Mouse (Mus musculus) spleen, postnatal 36 days (tissue): ENCODE measurements around the gene Tom1l2.

ENCODE experiments used
- DNase-seq, 2 experiments: peaks; one replicate each; pipeline ENCODE4 v3.0.0; 2022; ENCODE audit warnings: low spot score in 2 of 2, mixed read lengths in 1 of 2

The Tom1l2 gene

DNA sequence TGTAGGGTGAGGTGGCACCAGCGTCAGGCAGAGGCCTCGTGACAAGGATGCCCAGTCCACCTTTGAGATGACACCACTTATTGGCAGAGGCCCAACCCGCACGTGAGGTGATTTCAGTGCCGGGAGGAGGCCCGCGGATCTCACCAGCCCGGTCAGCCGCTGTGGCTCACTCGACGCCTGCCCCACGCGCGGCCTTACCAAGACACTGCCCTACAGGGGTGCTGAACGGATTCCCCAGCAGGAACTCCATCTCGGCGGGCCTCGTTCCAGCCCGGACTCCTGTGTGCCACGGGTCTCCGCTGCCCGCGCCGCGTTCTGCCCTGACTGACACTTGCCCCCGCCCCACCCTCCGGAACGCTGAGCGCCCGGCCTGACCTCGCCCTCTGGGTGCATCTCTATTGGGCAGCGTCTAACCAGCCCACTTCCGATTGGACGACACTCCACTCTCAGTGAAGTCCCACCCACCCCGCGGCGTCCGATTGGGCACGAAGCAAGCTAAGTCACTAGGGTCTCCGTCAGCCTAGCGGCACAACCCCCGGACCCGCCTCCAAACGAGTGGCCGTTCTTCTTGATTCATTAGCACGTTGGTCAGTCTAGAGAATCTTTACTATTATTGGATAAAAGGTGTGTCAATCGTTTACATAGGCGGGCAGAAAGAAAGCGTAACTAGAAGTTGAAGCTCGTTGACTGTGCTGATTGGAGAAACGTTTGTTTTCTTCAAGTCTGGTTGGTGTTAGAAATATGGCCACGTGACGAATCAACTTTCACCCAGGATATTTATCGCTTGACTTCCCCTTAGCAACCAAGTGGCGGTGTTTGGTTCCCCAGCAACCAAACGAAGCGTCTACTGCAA is at the start of gene Tom1l2, which contains the start of gene Drc3:
Gene Tom1l2 (minus strand): TSS at position 347 of the 853 bp plus-strand sequence.
Gene Drc3 (plus strand): TSS at position 771 of the 853 bp plus-strand sequence.
- peak; percentile 100 for DNase-seq

DNA sequence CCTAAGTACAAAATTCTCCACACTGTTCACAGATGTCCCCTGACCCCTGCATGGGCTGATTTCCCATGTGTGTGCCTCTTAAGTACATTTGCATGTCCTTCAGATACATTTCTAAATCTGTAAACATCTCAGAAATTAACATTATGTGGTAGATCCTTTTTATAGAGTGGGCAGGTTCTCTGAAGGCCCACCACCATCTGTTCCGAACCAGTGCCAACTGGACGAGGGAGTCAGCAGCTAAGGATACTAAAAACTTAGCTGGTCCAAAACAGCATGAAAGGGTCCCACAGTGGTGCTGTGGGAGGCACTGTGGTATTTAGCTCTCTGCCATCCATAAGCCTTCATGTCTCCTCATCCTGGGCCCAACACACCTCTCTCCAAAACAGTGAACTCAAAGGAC is 44.5 kb upstream of the Tom1l2 start:
- no peak for DNase-seq

DNA sequence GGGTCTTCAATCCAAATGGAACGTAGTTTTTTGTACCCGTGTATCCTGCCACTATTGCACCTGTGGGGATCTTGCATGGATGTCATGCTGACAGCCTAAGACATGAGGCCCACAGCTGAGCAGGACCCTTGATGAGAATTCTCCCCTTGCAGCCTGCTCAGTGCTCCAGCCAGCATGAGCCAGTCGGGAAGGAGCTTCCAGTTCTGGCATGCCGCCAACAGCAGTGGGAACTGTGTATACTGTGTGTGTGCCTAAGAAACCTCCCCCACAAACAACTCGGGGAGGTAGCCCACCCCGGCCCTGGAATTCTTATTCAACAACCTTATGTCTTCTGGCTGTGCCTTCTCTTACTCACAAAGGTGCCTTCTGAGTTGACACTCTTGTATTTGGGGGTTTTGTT is 43.8 kb upstream of the Tom1l2 start:
- DNase-seq, result no peak

DNA sequence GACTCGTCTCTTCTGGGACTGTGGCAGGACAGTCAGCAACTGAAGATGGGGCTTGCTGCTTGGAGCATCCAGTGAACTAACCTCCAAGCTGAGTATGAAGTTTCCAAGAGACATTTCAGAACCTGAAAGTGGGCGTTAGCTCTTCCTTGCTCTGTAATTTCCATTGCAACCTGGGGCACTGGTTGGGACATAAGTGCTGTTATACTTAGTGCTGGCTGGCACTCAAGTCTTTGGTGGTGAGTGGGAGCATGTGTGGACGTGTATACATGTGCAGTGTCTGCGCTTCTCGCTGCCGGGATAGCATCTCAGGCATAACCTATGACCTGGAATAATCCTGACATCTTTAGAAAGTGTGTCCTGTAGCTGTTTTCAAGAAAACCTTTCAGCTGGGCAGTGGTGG is 38.6 kb upstream of the Tom1l2 start:
- no peak for DNase-seq

DNA sequence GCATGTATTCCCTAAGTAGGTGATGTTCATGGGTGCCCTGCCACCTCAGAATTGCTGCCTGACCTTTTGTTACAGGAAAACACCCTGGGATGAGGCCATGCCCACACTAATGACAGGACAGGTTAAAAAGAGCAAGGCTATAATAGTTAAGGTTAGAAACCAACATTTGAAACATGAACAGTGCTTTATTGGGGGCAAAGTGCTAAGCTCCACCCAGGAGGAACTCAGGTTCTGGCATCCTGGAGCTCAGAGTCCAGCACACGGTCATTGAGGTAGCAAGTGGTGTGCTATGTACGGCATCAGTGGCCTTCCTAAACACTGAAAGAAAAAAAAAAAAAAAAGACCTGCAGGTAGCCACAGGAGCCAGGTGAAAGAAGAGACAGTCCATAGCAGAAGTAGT is 35.2 kb upstream of the Tom1l2 start:
- DNase-seq, result no peak

DNA sequence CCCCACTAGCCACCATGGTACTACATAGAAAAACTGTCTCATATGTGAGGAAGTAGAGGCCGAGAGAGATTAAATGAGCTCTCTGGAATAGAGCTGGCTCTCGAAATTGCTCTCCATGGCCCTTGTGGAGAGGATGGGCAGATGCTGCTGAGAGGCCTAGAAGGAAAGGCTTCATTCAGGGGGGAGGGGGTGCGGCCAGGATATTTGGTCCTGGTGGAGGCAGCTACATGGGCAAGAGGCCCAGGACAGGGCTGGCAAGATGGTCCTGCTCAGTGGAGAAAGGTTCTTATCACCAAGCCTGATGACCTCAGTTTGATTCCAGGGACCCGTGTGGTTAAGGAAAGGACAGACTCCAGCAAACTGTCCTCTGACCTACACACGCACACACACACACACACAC is 33.2 kb upstream of the Tom1l2 start:
- no peak for DNase-seq

DNA sequence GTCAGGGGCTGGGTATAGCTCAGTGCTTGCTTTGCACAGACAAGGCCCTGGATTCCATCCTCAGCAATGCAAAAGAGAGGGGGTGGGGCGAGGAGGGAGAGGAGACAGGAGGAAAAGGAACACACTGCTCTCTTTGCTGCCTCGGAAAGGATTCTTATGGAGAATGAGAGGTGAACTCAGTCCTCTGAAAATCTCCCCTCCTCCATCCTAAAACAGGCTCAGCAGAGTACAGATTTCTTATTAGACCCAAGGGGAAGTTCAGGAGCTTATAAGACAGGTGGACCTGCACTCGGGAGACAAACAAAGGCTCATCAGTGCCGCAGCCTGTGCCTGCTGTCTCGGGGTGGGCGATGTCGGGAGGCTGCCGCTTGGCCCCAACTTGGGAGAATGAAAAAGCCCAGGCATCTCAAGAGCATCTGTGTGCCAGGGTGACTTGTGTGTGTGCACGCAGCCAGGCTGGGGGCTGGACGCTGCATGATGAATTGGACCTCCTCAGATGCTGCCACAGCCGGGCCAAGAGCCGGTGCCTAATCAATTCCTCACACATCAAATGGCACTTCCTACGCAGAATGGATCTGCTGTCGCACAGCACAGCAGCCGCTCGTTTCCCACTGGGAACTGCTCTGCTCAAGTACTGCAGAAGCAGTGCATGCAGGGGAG is 32.2 kb upstream of the Tom1l2 start:
- no peak for DNase-seq

DNA sequence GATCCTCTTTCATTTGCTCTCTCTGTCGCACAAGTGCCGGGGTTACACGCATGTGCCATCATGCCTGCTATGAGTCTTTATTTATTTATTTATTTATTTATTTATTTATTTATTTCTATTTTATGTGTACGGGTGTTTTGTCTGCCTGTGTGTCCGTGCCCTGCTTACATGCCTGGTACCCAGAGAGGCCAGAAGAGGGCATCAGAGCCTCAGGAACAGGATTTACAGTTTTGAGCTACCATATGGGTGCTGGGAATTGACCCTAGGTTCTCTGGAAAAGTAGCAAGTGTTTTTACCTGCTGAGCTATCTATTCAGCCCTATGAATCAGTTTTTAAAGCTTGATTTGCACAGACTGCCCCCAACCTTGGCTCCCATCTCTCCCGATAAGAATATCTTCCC is 30.8 kb upstream of the Tom1l2 start:
- no peak for DNase-seq

DNA sequence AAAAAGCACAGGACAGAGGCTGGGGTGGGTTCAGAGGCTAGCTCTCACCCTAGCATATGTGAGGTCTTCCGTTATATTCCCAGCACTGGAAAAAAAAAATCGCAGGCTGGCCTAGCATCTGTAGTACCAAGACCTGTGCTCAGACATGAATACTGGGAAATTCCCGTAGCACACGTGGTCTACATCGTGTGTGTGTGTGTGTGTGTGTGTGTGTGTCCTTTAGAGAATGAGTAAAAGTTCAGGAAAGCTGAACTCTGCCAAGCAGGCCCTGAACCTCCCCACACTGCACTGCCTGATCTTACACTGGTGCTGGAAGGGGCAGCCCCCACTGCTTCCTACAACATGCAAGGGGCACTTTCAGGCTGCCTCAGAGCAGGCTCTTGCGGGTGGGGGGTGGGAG is 21.8 kb upstream of the Tom1l2 start:
- no peak for DNase-seq

DNA sequence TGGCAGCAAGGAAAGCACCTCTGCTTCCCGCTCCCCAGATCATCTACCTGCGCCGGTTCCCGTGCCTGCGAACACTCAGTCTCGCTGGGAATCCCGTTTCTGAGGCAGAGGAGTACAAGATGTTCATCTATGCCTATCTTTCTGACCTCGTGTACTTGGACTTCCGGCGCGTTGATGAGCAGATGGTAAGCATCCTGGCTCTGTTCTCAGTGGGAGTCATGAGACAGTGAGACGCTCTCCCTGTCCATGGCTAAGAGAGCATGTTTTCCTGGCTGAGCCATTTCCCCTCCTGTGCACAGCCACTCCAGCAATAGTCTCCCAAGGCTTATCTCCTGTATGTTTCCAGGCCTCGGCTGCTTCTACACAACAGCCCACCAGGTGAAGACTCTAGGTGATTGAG is 17.7 kb upstream of the Tom1l2 start:
- no peak for DNase-seq

DNA sequence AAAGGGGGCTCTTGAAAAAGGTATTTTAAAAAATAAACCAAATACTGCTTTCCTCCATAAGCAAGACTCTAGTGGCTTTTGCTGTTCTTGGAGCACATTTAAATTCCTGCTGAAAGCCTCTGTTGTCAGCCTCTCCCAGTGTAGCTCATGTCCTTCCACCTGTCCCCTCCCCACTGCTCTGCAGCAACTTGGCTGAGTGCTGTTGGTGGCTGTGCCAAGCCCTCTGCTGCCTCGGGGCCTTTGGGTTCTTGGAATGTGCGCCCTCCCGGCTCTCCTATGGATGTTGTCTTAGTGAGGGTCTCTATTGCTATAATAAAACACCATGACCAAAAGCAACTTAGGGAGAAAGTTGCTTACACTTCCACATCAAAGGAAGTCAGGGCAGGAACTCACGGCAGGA is 16.7 kb upstream of the Tom1l2 start:
- DNase-seq, result no peak

DNA sequence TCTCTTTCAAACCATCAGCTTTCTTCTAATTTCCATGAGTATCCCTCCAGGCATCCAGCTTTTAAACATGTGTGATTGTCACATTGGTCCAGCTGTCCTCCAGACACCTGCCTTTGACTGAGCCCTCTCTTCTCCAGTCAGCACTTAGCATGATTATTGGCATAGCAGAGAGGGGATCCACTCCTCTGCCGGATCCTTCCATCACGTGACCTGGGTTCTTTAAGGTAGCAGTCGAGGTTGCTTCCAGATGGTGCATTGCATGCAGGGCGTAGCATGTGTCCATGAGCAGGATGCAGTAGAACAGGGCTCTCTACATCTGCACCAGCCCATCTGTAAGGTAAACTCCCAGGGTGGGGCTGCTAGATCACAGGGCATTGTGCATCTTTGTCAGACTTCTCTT is 16.2 kb upstream of the Tom1l2 start:
- DNase-seq, result no peak

DNA sequence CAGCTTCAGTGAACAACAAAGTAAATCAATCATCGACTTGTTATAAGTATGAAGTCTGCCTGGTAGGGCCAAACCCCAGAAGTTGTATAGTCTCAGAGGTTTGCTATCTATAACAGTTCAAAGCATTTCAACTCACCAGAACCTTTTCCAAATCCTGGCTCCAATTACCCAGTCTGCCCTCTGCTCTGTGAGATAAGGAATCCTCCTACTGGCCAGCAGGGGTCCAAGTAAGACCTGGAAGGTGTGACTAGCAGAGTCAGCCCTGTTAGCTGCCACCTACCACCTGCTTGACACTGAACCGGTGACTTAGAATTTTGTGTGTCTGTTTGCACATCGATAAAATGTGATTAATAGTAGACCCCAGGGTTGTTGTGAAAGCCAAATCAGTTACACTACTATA is 14.6 kb upstream of the Tom1l2 start:
- no peak for DNase-seq

DNA sequence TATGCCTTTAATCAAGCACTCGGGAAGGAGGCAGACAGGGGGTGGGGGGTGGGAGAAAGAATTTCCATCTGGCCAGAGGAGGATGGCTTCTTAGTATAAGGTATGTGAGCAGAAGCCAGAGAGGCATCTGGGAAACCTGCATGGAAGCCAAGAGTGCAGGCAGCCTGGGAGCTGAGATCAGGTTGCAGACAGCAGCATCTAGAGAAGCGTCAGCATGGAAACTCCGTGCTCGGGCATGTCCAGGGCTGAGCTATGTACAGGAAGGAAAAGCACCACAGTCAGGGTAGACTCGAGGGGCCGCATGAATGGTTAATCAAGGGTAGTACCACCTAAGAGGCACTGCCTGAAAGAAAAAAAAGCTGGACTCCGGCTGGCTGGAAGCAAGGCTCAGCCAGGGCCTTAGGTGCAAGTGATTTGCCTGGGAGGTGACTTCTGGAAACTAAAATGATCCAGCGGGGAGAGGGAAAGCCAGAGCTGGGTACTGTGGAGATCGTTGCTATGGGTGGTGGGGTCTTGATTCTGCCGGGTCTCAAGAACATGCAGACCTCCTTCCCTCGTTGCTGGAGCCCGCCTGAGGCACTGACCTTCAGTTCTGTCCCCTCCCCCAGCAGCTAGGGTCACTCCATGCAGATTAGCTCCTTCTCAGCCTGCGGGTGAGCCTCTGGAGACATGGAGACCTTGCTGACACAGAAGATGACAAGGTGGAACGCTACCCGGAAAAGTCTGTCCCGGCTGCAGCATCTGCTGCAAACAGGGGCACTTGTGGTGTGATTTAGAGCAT is 13.7 kb upstream of the Tom1l2 start:
- DNase-seq, result no peak

DNA sequence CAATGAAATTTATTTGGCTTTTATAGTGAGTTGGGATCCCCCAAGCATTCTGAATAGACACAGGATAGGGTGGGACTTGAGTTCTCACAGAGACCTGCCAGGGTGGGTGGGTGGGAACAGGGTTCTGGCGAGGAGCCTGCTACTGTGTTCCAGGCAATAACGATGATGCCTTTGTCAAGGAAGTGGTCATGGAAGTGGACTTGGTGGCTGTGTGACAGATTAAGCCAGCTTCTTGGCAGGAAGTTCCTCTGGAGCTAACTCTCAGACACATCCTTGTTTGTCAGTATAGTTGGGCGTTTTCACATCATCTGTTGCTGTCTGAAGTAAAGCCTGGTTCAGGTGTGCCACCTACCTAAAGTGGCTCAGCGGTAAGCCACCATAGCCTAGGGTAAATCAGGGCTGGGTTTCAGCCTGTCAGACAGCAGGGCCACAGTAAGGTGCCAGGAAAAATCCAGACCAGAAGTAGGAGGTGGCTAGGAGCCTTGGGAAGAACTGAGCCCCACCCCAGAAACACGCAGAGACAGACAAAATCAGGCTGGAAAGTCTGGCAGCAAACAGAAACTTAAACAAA is 8.0 kb upstream of the Tom1l2 start:
- DNase-seq, result no peak

DNA sequence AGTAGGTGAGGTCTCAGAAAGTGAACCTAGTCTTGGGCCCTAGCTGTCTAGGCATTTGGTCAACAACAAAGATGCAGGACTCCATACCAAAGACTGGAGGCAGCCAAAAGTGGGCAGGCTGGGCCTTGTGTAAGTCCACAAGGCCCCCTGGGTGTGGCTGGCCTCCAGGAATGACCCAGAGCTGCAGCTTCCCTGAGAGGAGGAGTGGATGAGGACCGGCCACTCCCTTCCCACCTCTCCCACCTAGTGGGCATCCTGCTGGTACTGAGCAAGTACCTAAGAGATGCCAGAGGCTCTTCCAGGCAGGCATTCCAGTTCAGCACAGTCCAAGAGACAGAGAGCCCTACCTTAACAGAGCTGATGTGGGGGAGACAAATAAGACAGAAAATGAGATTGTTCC is 7.2 kb upstream of the Tom1l2 start:
- DNase-seq, result no peak

DNA sequence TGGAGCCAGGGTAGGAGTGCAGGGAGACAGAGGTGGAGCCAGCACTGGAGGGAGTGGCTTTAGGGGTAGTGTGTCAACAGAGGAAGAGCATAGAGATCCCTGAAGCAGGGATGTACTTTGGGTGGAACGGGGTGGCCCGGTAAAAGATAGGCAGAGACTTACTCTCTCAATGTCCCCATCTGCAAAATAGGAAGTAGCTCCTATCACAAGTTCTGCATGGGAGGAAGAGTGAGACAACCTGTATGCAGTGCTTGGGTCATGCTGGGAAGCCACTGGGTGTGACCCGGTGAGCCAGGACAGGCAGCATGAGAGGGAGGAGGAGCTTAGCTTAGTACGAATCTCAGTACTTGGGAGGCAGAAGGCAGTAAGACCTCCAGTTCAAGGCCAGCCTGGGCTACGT is 6.4 kb upstream of the Tom1l2 start:
- DNase-seq, result no peak

DNA sequence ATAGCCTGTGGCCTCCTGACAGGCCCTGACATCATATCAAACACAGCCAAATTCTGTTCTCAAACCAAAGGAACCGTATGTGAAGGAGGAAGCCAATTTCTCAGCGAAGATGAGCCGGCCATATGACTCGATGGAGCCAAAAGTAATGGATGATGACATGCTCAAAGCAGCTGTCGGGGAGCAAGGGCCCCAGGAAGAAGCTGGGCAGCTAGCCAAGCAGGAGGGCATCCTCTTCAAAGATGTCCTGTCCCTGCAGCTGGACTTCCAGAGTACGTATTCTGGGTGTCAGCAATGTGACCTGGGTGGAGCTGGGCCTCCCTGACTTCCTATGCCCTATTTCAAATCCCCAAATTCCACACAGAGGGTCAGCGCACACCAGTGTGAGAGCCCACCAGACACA is 5.8 kb upstream of the Tom1l2 start:
- no peak for DNase-seq

DNA sequence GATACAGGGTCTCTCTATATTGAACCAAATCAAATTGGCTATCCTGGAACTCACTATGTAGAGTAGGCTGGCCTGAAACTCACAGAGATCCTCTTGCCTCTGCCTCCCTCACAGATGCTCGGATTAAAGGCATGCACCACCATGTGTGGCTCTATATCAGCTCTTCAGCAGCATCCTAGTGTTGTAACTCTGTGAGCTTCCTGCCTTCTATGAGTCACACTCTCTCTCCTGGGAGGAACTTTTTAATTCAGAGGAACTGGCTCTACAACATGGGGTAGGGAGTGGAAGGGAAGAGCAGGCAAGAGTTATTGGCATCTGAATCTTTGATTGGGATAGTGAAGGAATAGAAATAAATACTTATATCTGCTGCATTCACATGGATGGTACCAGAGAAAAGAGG is 4.4 kb upstream of the Tom1l2 start:
- no peak for DNase-seq

DNA sequence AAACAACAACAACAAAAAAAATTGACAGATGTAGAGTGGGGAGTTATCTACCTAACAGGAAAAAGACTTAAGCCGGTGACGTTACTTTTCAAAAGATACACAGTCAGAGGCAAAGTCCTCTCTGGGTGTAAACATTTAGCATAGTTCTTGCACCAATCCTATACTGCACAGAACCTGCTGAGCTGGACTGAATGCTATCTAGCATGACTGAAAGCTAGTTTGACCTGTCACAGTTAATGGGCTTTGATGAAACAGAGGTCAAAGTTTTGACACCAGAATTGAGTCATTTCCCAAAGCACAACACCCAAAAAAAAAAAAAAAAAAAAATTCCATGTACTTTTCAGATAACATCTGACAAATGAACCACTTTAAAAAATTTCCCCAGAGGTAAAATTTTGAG is 3.2 kb upstream of the Tom1l2 start:
- no peak for DNase-seq

DNA sequence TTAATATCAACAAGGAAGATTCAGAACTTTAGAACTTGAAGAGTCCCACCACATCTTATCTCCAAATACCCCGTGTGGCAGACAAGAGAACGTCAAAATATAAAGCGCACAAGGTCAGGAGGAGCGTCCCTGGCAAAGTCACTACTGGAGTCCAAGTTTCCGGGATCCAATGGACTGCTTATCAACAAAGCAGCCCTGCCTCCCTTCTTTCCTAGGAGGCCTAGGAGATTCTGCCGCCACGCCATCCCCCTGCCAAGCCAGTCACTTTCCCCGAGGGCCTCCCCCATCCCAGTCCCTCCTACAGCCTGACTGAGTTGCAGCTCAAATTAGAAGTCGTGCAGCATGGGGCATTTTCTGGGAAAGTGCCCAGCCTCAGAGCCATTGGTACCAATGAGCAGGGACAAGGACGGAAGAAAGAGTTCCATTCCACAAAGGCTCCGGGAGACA is 757 bp downstream of the Tom1l2 start:
- peak in 1 of 2 experiments; percentile 7 for DNase-seq

DNA sequence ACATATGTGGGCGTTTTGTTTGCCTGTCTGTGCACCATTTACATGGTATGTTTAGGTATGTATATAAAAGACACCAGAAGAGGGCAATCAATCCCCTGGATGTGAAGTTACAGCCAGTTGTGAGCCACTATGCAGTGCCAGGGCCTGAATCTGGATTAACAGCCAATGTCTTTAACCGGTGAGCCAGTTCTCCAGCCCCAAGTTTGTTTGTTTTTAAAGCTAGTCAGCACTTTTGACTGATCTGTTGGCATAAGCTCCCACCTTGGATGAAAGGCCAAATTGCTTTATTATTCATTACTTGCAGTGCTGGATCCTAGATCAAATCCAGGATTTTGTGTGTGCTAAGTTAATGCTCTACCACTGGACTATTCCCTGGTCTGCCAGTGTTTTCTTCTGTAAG is 1.3 kb downstream of the Tom1l2 start:
- DNase-seq, result no peak
